Mouse (Mus musculus): ENCODE measurements at regions not wholly inside any gene's neighbourhood (a gene's known extent, or its start where the extent isn't known, plus 50 kb on each side); places are given as distances from the start of the nearest gene placed in this dataset.

DNA sequence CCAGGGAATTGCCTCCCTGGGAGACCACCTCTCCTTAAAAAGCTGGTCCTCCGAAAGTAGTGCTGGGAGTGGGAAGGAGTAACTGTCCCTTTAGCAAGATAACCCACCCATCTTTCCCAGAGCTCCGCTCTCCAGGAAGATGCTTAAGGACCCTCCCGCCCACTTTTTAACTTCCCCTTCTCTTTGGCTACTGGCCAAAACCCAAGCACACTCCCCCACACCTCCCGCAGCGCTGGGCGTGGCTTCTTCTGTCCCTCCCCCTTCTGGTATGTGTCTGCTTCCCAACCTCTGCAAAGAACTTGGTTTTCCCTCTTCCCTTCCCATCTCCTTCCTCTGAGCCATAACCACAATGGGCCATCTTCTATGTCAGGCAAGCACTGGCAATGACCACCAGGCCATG is 85.4 kb downstream of the Rpap3 start:
- H3K4me3 ChIP-seq (ENCODE audit: extremely low read depth, insufficient read depth, insufficient read length) = no peak overlapping the region
- DNase-seq (ENCODE audit: low read depth in 1 of 2, low spot score in 2 of 2) = no peak
- TF ChIP-seq CTCF (IDR thresholded peaks at IDR 0.05; ENCODE audit: extremely low read depth, insufficient read depth, insufficient read length, insufficient replicate concordance) = no peak
- TF ChIP-seq POLR2A (IDR thresholded peaks at IDR 0.05; ENCODE audit: low read depth, low read length) = no peak
- WGBS = 58% methylated on average over 6 of the region's 6 CpGs
- H3K27me3 ChIP-seq (ENCODE audit: control insufficient read depth, insufficient read depth, low read length) = no peaks in the 10 kb centered on the region
- no peak overlapping the region for H3K27ac ChIP-seq (ENCODE audit: insufficient read depth, low read length)
- no peaks in the 10 kb centered on the region for H3K4me1 ChIP-seq (ENCODE audit: control insufficient read depth, insufficient read depth, insufficient read length)
- H3K36me3 ChIP-seq (ENCODE audit: control insufficient read depth, insufficient read depth, low read length) = no peaks in the 10 kb centered on the region

DNA sequence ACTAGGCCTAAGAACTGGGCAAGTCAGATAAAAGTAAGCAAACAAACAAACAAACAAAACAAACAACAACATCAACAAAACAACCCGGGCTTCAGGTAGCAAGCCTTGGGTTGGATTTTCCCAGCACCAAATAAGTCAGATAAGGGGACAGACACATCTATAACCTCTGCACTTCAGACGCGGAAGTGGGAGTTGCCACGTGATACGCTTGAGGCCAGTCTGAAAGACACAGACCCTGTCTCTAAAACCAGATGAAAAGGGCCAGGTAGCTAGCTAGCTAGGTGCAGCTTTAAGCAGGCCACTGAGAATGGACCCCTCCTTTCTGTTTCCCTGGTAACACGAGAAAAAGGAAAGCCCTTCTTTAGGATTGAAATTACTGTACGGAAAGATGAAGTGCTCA is 85.9 kb downstream of the Rpap3 start:
- TF ChIP-seq POLR2A (IDR thresholded peaks at IDR 0.05; ENCODE audit: low read depth, low read length) (no peak), CTCF (IDR thresholded peaks at IDR 0.05; ENCODE audit: extremely low read depth, insufficient read depth, insufficient read length, insufficient replicate concordance) (no peak)
- 84% methylated on average over 7 of the region's 7 CpGs for WGBS
- H3K4me3 ChIP-seq (ENCODE audit: extremely low read depth, insufficient read depth, insufficient read length) = no peak overlapping the region
- no peaks in the 10 kb centered on the region for H3K36me3 ChIP-seq (ENCODE audit: control insufficient read depth, insufficient read depth, low read length)
- no peaks in the 10 kb centered on the region for H3K4me1 ChIP-seq (ENCODE audit: control insufficient read depth, insufficient read depth, insufficient read length)
- H3K27ac ChIP-seq (ENCODE audit: insufficient read depth, low read length) = no peak overlapping the region
- no peaks in the 10 kb centered on the region for H3K27me3 ChIP-seq (ENCODE audit: control insufficient read depth, insufficient read depth, low read length)
- no peak for DNase-seq (ENCODE audit: low read depth in 1 of 2, low spot score in 2 of 2)

DNA sequence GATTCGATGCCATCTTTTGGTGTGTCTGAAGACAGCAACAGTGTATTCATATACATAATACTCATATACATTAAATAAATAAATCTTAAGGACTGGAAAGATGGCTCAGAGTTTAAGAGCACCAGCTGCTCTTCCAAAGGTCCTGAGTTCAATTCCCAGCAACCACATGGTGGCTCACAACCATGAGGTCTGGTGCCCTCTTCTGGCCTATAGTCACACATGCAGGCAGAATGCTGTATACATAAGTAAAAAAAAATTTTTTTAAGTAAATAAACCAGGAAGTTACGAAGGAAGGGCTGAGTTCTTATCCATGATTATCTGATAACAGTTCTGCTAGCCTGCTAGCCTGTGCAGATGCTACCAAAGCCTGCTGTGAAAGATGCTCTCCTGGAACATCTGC is 93.3 kb downstream of the Rpap3 start:
- no peak for TF ChIP-seq CTCF (IDR thresholded peaks at IDR 0.05; ENCODE audit: extremely low read depth, insufficient read depth, insufficient read length, insufficient replicate concordance)
- TF ChIP-seq POLR2A (IDR thresholded peaks at IDR 0.05; ENCODE audit: low read depth, low read length) = no peak
- Histone ChIP-seq H3K36me3 (ENCODE audit: control insufficient read depth, insufficient read depth, low read length) (no peaks in the 10 kb centered on the region), H3K27ac (ENCODE audit: insufficient read depth, low read length) (no peak overlapping the region), H3K4me1 (ENCODE audit: control insufficient read depth, insufficient read depth, insufficient read length) (no peaks in the 10 kb centered on the region), H3K4me3 (ENCODE audit: extremely low read depth, insufficient read depth, insufficient read length) (no peak overlapping the region), H3K27me3 (ENCODE audit: control insufficient read depth, insufficient read depth, low read length) (no peaks in the 10 kb centered on the region; the same call in 1 of the 2 replicates)
- DNase-seq (ENCODE audit: low read depth in 1 of 2, low spot score in 2 of 2) = no peak
- WGBS = 80% methylated on average over 2 of the region's 2 CpGs

DNA sequence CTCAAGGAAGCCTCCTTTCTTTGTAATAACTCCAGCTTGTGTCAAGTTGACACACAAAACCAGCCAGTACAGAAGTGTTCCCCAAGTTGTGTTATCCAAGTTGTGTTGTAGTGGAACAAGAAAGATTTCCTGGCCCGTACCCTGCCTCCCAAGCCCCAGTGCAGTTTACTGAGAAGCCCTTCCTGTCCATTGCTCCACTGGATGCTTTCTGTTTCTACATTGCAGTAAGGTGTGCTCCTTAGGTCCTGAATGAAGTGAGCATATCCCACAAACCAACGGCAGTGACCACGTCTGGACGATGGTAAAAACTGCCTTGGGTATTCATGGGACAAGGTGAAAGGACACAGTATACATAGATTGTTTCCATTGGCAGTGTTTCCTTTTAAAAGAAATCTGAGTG is 94.9 kb downstream of the Rpap3 start:
- H3K4me3 ChIP-seq (ENCODE audit: extremely low read depth, insufficient read depth, insufficient read length) = no peak overlapping the region
- no peaks in the 10 kb centered on the region for H3K36me3 ChIP-seq (ENCODE audit: control insufficient read depth, insufficient read depth, low read length)
- no peaks in the 10 kb centered on the region for H3K4me1 ChIP-seq (ENCODE audit: control insufficient read depth, insufficient read depth, insufficient read length)
- no peaks in the 10 kb centered on the region; the same call in 1 of the 2 replicates for H3K27me3 ChIP-seq (ENCODE audit: control insufficient read depth, insufficient read depth, low read length)
- no peak for DNase-seq (ENCODE audit: low read depth in 1 of 2, low spot score in 2 of 2)
- 90% methylated on average over 4 of the region's 4 CpGs for WGBS
- TF ChIP-seq POLR2A (IDR thresholded peaks at IDR 0.05; ENCODE audit: low read depth, low read length) (no peak), CTCF (IDR thresholded peaks at IDR 0.05; ENCODE audit: extremely low read depth, insufficient read depth, insufficient read length, insufficient replicate concordance) (no peak)
- H3K27ac ChIP-seq (ENCODE audit: insufficient read depth, low read length) = no peak overlapping the region

DNA sequence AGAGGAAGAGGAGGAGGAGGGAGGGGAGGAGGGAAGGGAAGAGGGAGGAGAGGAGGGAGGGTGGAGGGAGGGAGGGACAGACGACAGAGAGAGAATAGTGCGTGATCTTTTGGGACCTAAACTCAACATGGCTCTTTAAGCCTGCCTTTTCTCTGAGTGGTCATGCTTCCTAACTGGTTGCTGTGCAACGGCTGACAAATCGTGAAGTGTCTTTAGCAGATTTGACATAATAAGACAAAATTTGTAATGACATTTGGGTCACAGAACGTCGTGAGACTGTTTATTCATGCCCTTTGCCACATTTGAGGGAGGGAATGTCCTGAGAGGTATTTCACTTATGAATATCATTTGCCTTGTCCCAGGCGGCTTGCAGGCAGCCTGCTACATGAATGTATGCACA is 96.1 kb downstream of the Rpap3 start:
- Histone ChIP-seq H3K36me3 (ENCODE audit: control insufficient read depth, insufficient read depth, low read length) (no peaks in the 10 kb centered on the region), H3K4me1 (ENCODE audit: control insufficient read depth, insufficient read depth, insufficient read length) (no peaks in the 10 kb centered on the region), H3K27ac (ENCODE audit: insufficient read depth, low read length) (no peak overlapping the region), H3K27me3 (ENCODE audit: control insufficient read depth, insufficient read depth, low read length) (no peaks in the 10 kb centered on the region; the same call in 1 of the 2 replicates), H3K4me3 (ENCODE audit: extremely low read depth, insufficient read depth, insufficient read length) (no peak overlapping the region)
- TF ChIP-seq CTCF (IDR thresholded peaks at IDR 0.05; ENCODE audit: extremely low read depth, insufficient read depth, insufficient read length, insufficient replicate concordance) (no peak), POLR2A (IDR thresholded peaks at IDR 0.05; ENCODE audit: low read depth, low read length) (no peak)
- WGBS = 84% methylated on average over 7 of the region's 7 CpGs
- no peak for DNase-seq (ENCODE audit: low read depth in 1 of 2, low spot score in 2 of 2)

DNA sequence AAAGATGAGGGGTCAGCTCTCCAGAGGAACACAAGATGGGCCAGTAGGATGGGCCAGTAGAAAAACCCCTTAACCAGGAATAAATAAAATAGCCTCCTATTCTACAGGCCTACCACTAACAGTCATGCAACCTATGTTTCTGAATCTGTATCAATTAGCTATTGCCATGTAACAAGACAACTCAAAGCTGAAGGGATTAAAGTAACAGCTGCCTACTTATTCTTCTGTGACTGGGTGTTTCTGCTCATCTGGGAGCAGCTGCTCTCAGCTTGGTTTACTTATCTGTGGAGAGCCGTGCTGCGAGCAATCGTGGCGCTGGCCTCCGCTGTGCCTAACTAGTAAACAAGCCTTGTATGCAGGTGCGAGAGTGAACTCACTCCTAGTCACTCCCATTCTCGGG is 97.0 kb downstream of the Rpap3 start:
- 89% methylated on average over 7 of the region's 7 CpGs for WGBS
- H3K4me1 ChIP-seq (ENCODE audit: control insufficient read depth, insufficient read depth, insufficient read length) = no peaks in the 10 kb centered on the region
- no peaks in the 10 kb centered on the region for H3K36me3 ChIP-seq (ENCODE audit: control insufficient read depth, insufficient read depth, low read length)
- H3K27me3 ChIP-seq (ENCODE audit: control insufficient read depth, insufficient read depth, low read length) = no peaks in the 10 kb centered on the region; the same call in 1 of the 2 replicates
- DNase-seq (ENCODE audit: low read depth in 1 of 2, low spot score in 2 of 2) = no peak
- TF ChIP-seq CTCF (IDR thresholded peaks at IDR 0.05; ENCODE audit: extremely low read depth, insufficient read depth, insufficient read length, insufficient replicate concordance) (no peak), POLR2A (IDR thresholded peaks at IDR 0.05; ENCODE audit: low read depth, low read length) (no peak)
- H3K4me3 ChIP-seq (ENCODE audit: extremely low read depth, insufficient read depth, insufficient read length) = no peak overlapping the region
- no peak overlapping the region for H3K27ac ChIP-seq (ENCODE audit: insufficient read depth, low read length)

DNA sequence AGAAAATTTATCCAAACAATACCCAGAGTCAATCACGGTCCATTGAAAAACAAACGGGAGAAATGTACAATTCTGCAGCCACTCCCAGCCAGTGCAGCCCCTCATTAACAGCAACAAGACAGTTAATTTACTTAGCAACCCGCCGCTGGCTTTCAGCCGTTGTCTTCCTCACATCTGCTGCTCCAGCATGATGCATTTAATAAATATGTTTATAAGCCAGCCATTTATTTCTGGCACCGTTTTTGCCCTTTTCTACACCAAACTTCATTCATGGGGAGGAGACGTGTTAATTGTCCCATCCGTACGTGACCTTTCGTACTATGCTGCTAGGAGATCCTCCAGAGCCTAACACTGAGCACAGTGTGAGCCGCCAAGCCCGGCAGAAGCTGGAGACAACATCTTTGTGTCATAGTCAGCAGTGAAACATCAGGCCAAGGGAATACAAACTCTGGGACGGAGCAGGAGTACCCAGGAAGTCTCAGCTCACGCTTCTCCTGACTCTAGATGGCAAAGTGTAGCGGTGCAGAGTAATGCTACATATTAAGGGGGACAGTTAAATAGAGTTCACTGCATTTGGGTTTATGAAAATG is 97.9 kb downstream of the Rpap3 start:
- no peak for DNase-seq (ENCODE audit: low read depth in 1 of 2, low spot score in 2 of 2)
- H3K36me3 ChIP-seq (ENCODE audit: control insufficient read depth, insufficient read depth, low read length) = no peaks in the 10 kb centered on the region
- no peaks in the 10 kb centered on the region for H3K4me1 ChIP-seq (ENCODE audit: control insufficient read depth, insufficient read depth, insufficient read length)
- TF ChIP-seq CTCF (IDR thresholded peaks at IDR 0.05; ENCODE audit: extremely low read depth, insufficient read depth, insufficient read length, insufficient replicate concordance) (no peak), POLR2A (IDR thresholded peaks at IDR 0.05; ENCODE audit: low read depth, low read length) (no peak)
- WGBS = 90% methylated on average over 15 of the region's 15 CpGs
- no peaks in the 10 kb centered on the region; the same call in 1 of the 2 replicates for H3K27me3 ChIP-seq (ENCODE audit: control insufficient read depth, insufficient read depth, low read length)
- H3K27ac ChIP-seq (ENCODE audit: insufficient read depth, low read length) = no peak overlapping the region
- H3K4me3 ChIP-seq (ENCODE audit: extremely low read depth, insufficient read depth, insufficient read length) = no peak overlapping the region
